Mouse (Mus musculus): ENCODE data around the gene Pxylp1. TPM values are rescaled to one million over a fixed set of nuclear protein-coding genes. Genes with fewer than 3 reads are reported as not detected.

Pxylp1 gene
- polyA plus RNA-seq, 1 experiment from 2014 or later, result 15.8 TPM

DNA sequence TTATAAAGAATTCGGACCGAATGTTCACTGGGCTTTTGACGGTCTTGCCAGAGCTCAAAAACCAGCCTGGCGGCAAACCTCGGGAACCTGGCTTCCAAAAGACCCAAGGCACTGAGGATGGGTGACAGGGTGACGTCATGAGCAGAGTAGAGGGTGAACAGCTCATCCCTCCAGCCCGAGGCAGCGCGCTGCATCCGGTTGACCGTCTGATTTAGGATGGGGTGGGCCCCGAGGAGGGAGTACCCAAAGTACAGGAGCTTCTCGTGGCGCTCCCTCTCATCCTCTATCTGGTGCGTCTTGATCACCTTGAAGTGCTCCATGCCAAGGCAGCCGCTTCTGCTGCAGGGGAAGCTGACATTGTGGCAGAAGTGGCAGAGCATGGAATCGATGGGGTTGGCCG, 67.6 kb downstream of the Pxylp1 start:
- no peak overlapping the region for H3K4me2 ChIP-seq (ENCODE audit: low read depth, low read length)
- 94% methylated on average over 18 of the region's 18 CpGs for WGBS
- ATAC-seq (ENCODE audit: low read depth), result no peak
- H3K4me1 ChIP-seq (replicated peaks; ENCODE audit: control insufficient read depth, insufficient read depth, low read length), result no peaks in the 10 kb centered on the region
- no peak overlapping the region for H3K27ac ChIP-seq (ENCODE audit: low read length)
- H3K9me3 ChIP-seq (ENCODE audit: control insufficient read depth, low read length), result no peaks in the 10 kb centered on the region; the same call in 1 of the 2 replicates
- no peaks in the 10 kb centered on the region for H3K36me3 ChIP-seq (ENCODE audit: control insufficient read depth, insufficient read depth, low read length)
- H3K4me3 ChIP-seq (ENCODE audit: low read length), result no peak overlapping the region
- H3K9ac ChIP-seq (ENCODE audit: low read length), result no peak overlapping the region
- no peaks in the 10 kb centered on the region for H3K27me3 ChIP-seq (ENCODE audit: control insufficient read depth, insufficient read depth, low read depth, low read length)

GRCm38 (mm10) chr9:96824026-96824425, 68.4 kb downstream of the Pxylp1 start:
- Histone ChIP-seq H3K9ac (ENCODE audit: low read length) (no peak overlapping the region), H3K27me3 (ENCODE audit: control insufficient read depth, insufficient read depth, low read depth, low read length) (no peaks in the 10 kb centered on the region), H3K9me3 (ENCODE audit: control insufficient read depth, low read length) (no peaks in the 10 kb centered on the region; the same call in 1 of the 2 replicates), H3K4me1 (replicated peaks; ENCODE audit: control insufficient read depth, insufficient read depth, low read length) (no peaks in the 10 kb centered on the region), H3K27ac (ENCODE audit: low read length) (no peak overlapping the region), H3K4me3 (ENCODE audit: low read length) (no peak overlapping the region), H3K4me2 (ENCODE audit: low read depth, low read length) (no peak overlapping the region), H3K36me3 (ENCODE audit: control insufficient read depth, insufficient read depth, low read length) (no peaks in the 10 kb centered on the region)
- 45% methylated on average over 12 of the region's 12 CpGs for WGBS
- peak; percentile 43 for ATAC-seq (ENCODE audit: low read depth)

GRCm38 (mm10) chr9:96823541-96823940, 68.9 kb downstream of the Pxylp1 start:
- no peak for ATAC-seq (ENCODE audit: low read depth)
- 48% methylated on average over 5 of the region's 5 CpGs for WGBS

GRCm38 (mm10) chr9:96823005-96823404, 69.5 kb downstream of the Pxylp1 start:
- ATAC-seq (ENCODE audit: low read depth), result no peak
- no peaks in the 10 kb centered on the region for H3K4me1 ChIP-seq (replicated peaks; ENCODE audit: control insufficient read depth, insufficient read depth, low read length)
- no peak overlapping the region for H3K27ac ChIP-seq (ENCODE audit: low read length)
- H3K4me3 ChIP-seq (ENCODE audit: low read length), result no peak overlapping the region
- H3K9ac ChIP-seq (ENCODE audit: low read length), result no peak overlapping the region
- WGBS, result 81% methylated on average over 9 of the region's 9 CpGs
- H3K27me3 ChIP-seq (ENCODE audit: control insufficient read depth, insufficient read depth, low read depth, low read length), result no peaks in the 10 kb centered on the region
- H3K36me3 ChIP-seq (ENCODE audit: control insufficient read depth, insufficient read depth, low read length), result no peaks in the 10 kb centered on the region
- H3K9me3 ChIP-seq (ENCODE audit: control insufficient read depth, low read length), result no peaks in the 10 kb centered on the region; the same call in 1 of the 2 replicates
- H3K4me2 ChIP-seq (ENCODE audit: low read depth, low read length), result no peak overlapping the region

More at GRCm38 (mm10) chr9:96823541-96823940, 68.9 kb downstream of the Pxylp1 start:
- Histone ChIP-seq H3K9ac (ENCODE audit: low read length) (no peak overlapping the region), H3K4me3 (ENCODE audit: low read length) (no peak overlapping the region), H3K27me3 (ENCODE audit: control insufficient read depth, insufficient read depth, low read depth, low read length) (no peaks in the 10 kb centered on the region), H3K4me2 (ENCODE audit: low read depth, low read length) (no peak overlapping the region), H3K4me1 (replicated peaks; ENCODE audit: control insufficient read depth, insufficient read depth, low read length) (no peaks in the 10 kb centered on the region), H3K9me3 (ENCODE audit: control insufficient read depth, low read length) (no peaks in the 10 kb centered on the region; the same call in 1 of the 2 replicates), H3K36me3 (ENCODE audit: control insufficient read depth, insufficient read depth, low read length) (no peaks in the 10 kb centered on the region), H3K27ac (ENCODE audit: low read length) (no peak overlapping the region)

DNA sequence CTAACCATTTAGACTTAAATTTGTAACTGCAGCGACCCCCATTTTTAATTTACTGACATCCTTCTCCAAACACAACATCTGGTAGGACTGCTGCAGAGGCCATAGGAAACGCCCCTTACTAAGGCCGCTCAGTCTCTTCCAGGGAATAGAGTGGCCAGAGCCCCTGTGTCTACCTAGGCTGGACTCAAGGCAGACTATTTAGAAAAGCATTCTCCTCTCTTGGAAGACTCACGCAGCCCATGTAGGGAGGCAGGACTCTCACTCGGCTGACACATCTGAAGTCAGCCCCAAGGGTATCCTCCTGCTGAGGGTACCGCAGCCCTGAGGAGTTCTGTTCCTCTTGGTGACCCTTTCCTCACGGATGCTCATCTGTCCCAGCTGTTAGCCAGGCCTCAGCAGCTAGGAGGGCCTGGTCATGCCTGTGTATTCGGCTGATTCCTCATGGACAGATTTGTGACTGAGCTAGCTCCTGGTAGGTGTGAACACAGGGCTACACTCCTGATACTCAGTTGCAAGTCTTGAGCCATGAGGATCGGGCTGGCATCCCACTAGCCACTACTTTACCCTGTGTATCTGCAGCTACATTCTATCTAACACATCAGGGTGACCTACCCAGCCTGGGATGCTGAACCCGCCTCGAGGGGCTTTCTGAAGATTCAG, 73.5 kb downstream of the Pxylp1 start:
- no peak overlapping the region for H3K4me2 ChIP-seq (ENCODE audit: low read depth, low read length)
- no peak overlapping the region for H3K9ac ChIP-seq (ENCODE audit: low read length)
- no peaks in the 10 kb centered on the region for H3K4me1 ChIP-seq (replicated peaks; ENCODE audit: control insufficient read depth, insufficient read depth, low read length)
- H3K9me3 ChIP-seq (ENCODE audit: control insufficient read depth, low read length), result no peaks in the 10 kb centered on the region
- WGBS, result 60% methylated on average over 11 of the region's 11 CpGs
- no peak overlapping the region for H3K4me3 ChIP-seq (ENCODE audit: low read length)
- no peak overlapping the region for H3K27ac ChIP-seq (ENCODE audit: low read length)
- H3K36me3 ChIP-seq (ENCODE audit: control insufficient read depth, insufficient read depth, low read length), result no peaks in the 10 kb centered on the region
- no peaks in the 10 kb centered on the region for H3K27me3 ChIP-seq (ENCODE audit: control insufficient read depth, insufficient read depth, low read depth, low read length)
- ATAC-seq (ENCODE audit: low read depth), result 0 out of 2 replicates have a peak, but pooled peaks have one; percentile 10

DNA sequence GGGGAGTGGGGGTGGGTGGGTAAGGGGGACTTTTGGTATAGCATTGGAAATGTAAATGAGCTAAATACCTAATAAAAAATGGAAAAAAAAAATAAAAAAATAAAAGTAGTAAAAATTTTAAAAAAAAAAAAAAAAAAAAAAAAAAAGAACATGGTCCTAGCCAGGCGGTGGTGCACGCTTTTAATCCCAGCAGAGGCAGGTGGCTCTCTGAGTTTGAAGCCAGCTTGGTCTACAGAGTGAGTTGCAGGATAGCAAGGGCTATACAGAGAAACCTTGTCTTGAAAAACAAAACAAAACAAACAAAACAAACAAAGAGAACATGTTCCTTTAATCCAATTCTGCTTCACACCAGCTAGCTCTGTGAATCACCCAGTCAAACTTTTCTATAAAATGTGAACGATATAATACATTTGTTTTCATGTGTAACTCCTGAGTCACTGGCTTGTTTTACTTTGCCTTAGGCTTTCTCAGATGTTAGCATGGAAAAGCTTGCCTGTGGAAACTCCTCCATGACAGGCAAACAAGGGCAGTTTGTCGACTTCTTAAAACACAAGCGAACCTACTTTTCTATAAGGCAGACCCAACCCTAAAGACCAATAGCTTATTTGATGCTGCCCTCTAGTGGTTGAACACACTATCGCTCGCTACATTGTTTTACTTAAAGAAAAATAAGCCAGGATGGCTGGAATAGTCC, 74.2 kb downstream of the Pxylp1 start:
- peak; percentile 69 for ATAC-seq (ENCODE audit: low read depth)
- no peak overlapping the region for H3K9ac ChIP-seq (ENCODE audit: low read length)
- no peaks in the 10 kb centered on the region for H3K9me3 ChIP-seq (ENCODE audit: control insufficient read depth, low read length)
- no peaks in the 10 kb centered on the region for H3K36me3 ChIP-seq (ENCODE audit: control insufficient read depth, insufficient read depth, low read length)
- no peak overlapping the region for H3K27ac ChIP-seq (ENCODE audit: low read length)
- no peaks in the 10 kb centered on the region for H3K4me1 ChIP-seq (replicated peaks; ENCODE audit: control insufficient read depth, insufficient read depth, low read length)
- H3K4me3 ChIP-seq (ENCODE audit: low read length), result no peak overlapping the region
- no peak overlapping the region for H3K4me2 ChIP-seq (ENCODE audit: low read depth, low read length)
- WGBS, result 35% methylated on average over 7 of the region's 7 CpGs
- H3K27me3 ChIP-seq (ENCODE audit: control insufficient read depth, insufficient read depth, low read depth, low read length), result no peaks in the 10 kb centered on the region

GRCm38 (mm10) chr9:96811996-96812395, 80.5 kb downstream of the Pxylp1 start:
- no peak overlapping the region for H3K4me2 ChIP-seq (ENCODE audit: low read depth, low read length)
- no peak overlapping the region for H3K9ac ChIP-seq (ENCODE audit: low read length)
- WGBS, result 36% methylated on average over 4 of the region's 4 CpGs

GRCm38 (mm10) chr9:96800131-96800825, 92.2 kb downstream of the Pxylp1 start:
- H3K27me3 ChIP-seq (ENCODE audit: control insufficient read depth, insufficient read depth, low read depth, low read length), result no peaks in the 10 kb centered on the region
- no peak overlapping the region for H3K4me3 ChIP-seq (ENCODE audit: low read length)
- H3K27ac ChIP-seq (ENCODE audit: low read length), result no peak overlapping the region
- H3K9me3 ChIP-seq (ENCODE audit: control insufficient read depth, low read length), result no peaks in the 10 kb centered on the region
- peak; percentile 48; the same call in 1 of the 2 replicates for ATAC-seq (ENCODE audit: low read depth)
- H3K4me1 ChIP-seq (replicated peaks; ENCODE audit: control insufficient read depth, insufficient read depth, low read length), result peaks cover 7% of the 10 kb centered on the region; the same call in 1 of the 2 replicates
- WGBS, result 25% methylated on average over 5 of the region's 5 CpGs
- no peak overlapping the region for H3K9ac ChIP-seq (ENCODE audit: low read length)
- no peak overlapping the region for H3K4me2 ChIP-seq (ENCODE audit: low read depth, low read length)
- H3K36me3 ChIP-seq (ENCODE audit: control insufficient read depth, insufficient read depth, low read length), result no peaks in the 10 kb centered on the region

More at GRCm38 (mm10) chr9:96811996-96812395, 80.5 kb downstream of the Pxylp1 start:
- H3K27ac ChIP-seq (ENCODE audit: low read length), result no peak overlapping the region
- no peaks in the 10 kb centered on the region for H3K36me3 ChIP-seq (ENCODE audit: control insufficient read depth, insufficient read depth, low read length)
- ATAC-seq (ENCODE audit: low read depth), result no peak
- no peaks in the 10 kb centered on the region for H3K9me3 ChIP-seq (ENCODE audit: control insufficient read depth, low read length)
- H3K4me3 ChIP-seq (ENCODE audit: low read length), result no peak overlapping the region
- no peaks in the 10 kb centered on the region for H3K4me1 ChIP-seq (replicated peaks; ENCODE audit: control insufficient read depth, insufficient read depth, low read length)
- H3K27me3 ChIP-seq (ENCODE audit: control insufficient read depth, insufficient read depth, low read depth, low read length), result no peaks in the 10 kb centered on the region

GRCm38 (mm10) chr9:96797311-96797710, 95.2 kb downstream of the Pxylp1 start:
- no peak overlapping the region for H3K4me2 ChIP-seq (ENCODE audit: low read depth, low read length)
- H3K9ac ChIP-seq (ENCODE audit: low read length), result no peak overlapping the region
- no peaks in the 10 kb centered on the region for H3K36me3 ChIP-seq (ENCODE audit: control insufficient read depth, insufficient read depth, low read length)
- peaks cover 7% of the 10 kb centered on the region; the same call in 1 of the 2 replicates for H3K4me1 ChIP-seq (replicated peaks; ENCODE audit: control insufficient read depth, insufficient read depth, low read length)
- no peak for ATAC-seq (ENCODE audit: low read depth)
- 77% methylated on average over 3 of the region's 3 CpGs for WGBS
- H3K27ac ChIP-seq (ENCODE audit: low read length), result no peak overlapping the region
- H3K9me3 ChIP-seq (ENCODE audit: control insufficient read depth, low read length), result no peaks in the 10 kb centered on the region
- no peaks in the 10 kb centered on the region for H3K27me3 ChIP-seq (ENCODE audit: control insufficient read depth, insufficient read depth, low read depth, low read length)
- no peak overlapping the region for H3K4me3 ChIP-seq (ENCODE audit: low read length)
